Mouse (Mus musculus) CH12.LX (cell line): ENCODE data around the gene Plxna2. TPM values are rescaled to one million over a fixed set of nuclear protein-coding genes. Genes with fewer than 3 reads are reported as not detected.

Experiments
- DNase-seq: peaks from one replicate; pipeline ENCODE4 v3.0.0-alpha.2; 2013; ENCODE audit errors: extremely low read depth
- H3K27ac ChIP-seq: 2 replicates; pipeline ENCODE4 v1.5.1; 2012; ENCODE audit warnings: low read depth, mild to moderate bottlenecking, control low read depth, moderate library complexity; ENCODE audit not compliant: insufficient read depth
- H3K27me3 ChIP-seq: replicated peaks from 2 replicates; pipeline ENCODE3; 2012; ENCODE audit warnings: inconsistent platforms
- H3K36me3 ChIP-seq, 2 experiments: replicated peaks in 1 of 2; 2 replicates each; pipeline versions ENCODE3 to v1.6.1; 2012; ENCODE audit warnings: inconsistent platforms in 1 of 2, low read length in 1 of 2, mild to moderate bottlenecking in 1 of 2, mixed read lengths in 1 of 2, moderate library complexity in 1 of 2; ENCODE audit not compliant: control insufficient read depth in 1 of 2, insufficient read depth in 1 of 2
- H3K4me1 ChIP-seq, 2 experiments: 2 replicates each; pipeline ENCODE4 v1.6.1; 2012; ENCODE audit warnings: inconsistent platforms in 1 of 2, moderate library complexity in 1 of 2; ENCODE audit not compliant: insufficient read depth in 2 of 2, control insufficient read depth in 1 of 2
- H3K4me2 ChIP-seq: 2 replicates; pipeline ENCODE4 v1.6.1; 2012; ENCODE audit warnings: low read depth, mild to moderate bottlenecking, control low read depth; ENCODE audit not compliant: poor library complexity, insufficient read depth, severe bottlenecking
- H3K4me3 ChIP-seq, 3 experiments: fragments of 150-350 bp in 1 of 3; sonication (generic) in 1 of 3; replicated peaks in 1 of 3; 2 replicates each; pipeline versions ENCODE3 to v1.5.1; 2011 to 2012; ENCODE audit warnings: low read depth in 2 of 3, low read length in 2 of 3, mild to moderate bottlenecking in 2 of 3, moderate library complexity in 2 of 3, control low read depth in 1 of 3, improper control_type of control experiment in 1 of 3, inconsistent platforms in 1 of 3, mixed read lengths in 1 of 3; ENCODE audit not compliant: poor library complexity in 1 of 3
- H3K79me2 ChIP-seq: replicated peaks from 2 replicates; pipeline ENCODE4 v1.6.1; 2012; ENCODE audit warnings: mild to moderate bottlenecking, moderate library complexity; ENCODE audit not compliant: control insufficient read depth, poor library complexity, insufficient read depth, severe bottlenecking; ENCODE audit errors: extremely low read depth
- H3K9ac ChIP-seq: 2 replicates; pipeline ENCODE4 v1.6.1; 2012; ENCODE audit warnings: low read depth, mild to moderate bottlenecking, control low read depth, moderate library complexity; ENCODE audit not compliant: insufficient read depth
- H3K9me3 ChIP-seq: replicated peaks from 2 replicates; pipeline ENCODE3; 2012; ENCODE audit warnings: low read length, inconsistent platforms, mixed read lengths
- EP300 ChIP-seq: IDR thresholded peaks from 2 replicates; pipeline ENCODE4 v1.6.1; 2011; ENCODE audit warnings: low read length, improper control_type of control experiment
- ETS1 ChIP-seq: conservative IDR thresholded peaks from 2 replicates; pipeline ENCODE4 v1.6.1; 2012; ENCODE audit warnings: low read depth, mild to moderate bottlenecking, inconsistent platforms, low read length, improper control_type of control experiment, moderate library complexity
- GABPA ChIP-seq: IDR thresholded peaks from 2 replicates; pipeline ENCODE4 v1.6.1; 2012; ENCODE audit warnings: low read depth, low read length, improper control_type of control experiment, inconsistent platforms; ENCODE audit not compliant: insufficient replicate concordance
- HCFC1 ChIP-seq: IDR thresholded peaks from 2 replicates; pipeline ENCODE4 v1.6.1; 2012; ENCODE audit warnings: low read depth, mild to moderate bottlenecking, inconsistent platforms, low read length, improper control_type of control experiment
- IRF4 ChIP-seq: IDR thresholded peaks from 2 replicates; pipeline ENCODE4 v1.6.1; 2014; ENCODE audit warnings: low read depth, mild to moderate bottlenecking, inconsistent platforms, low read length, improper control_type of control experiment
- JUN ChIP-seq: IDR thresholded peaks from 2 replicates; pipeline ENCODE4 v1.6.1; 2011; ENCODE audit warnings: low read depth, mild to moderate bottlenecking, low read length, improper control_type of control experiment, moderate library complexity; ENCODE audit not compliant: insufficient read depth
- JUND ChIP-seq: conservative IDR thresholded peaks from 2 replicates; pipeline ENCODE4 v1.6.1; 2011; ENCODE audit warnings: low read depth, low read length, improper control_type of control experiment
- KAT2A ChIP-seq: IDR thresholded peaks from 2 replicates; pipeline ENCODE4 v1.6.1; 2012; ENCODE audit warnings: low read length, improper control_type of control experiment, inconsistent platforms; ENCODE audit not compliant: insufficient replicate concordance
- MAX ChIP-seq: IDR thresholded peaks from 2 replicates; pipeline ENCODE4 v1.6.1; 2011; ENCODE audit warnings: low read length, improper control_type of control experiment
- MEF2A ChIP-seq: IDR thresholded peaks from 2 replicates; pipeline ENCODE4 v1.6.1; 2014; ENCODE audit warnings: low read depth, mild to moderate bottlenecking, inconsistent platforms, low read length, improper control_type of control experiment, borderline replicate concordance
- NRF1 ChIP-seq: IDR thresholded peaks from 2 replicates; pipeline ENCODE4 v1.6.1; 2014; ENCODE audit warnings: low read depth, mild to moderate bottlenecking, inconsistent platforms, low read length, improper control_type of control experiment, moderate library complexity
- PAX5 ChIP-seq: IDR thresholded peaks from 2 replicates; pipeline ENCODE4 v1.6.1; 2012; ENCODE audit warnings: low read length, inconsistent platforms, mixed read lengths
- POLR2A ChIP-seq: IDR thresholded peaks from 2 replicates; pipeline ENCODE4 v1.6.1; 2011; ENCODE audit warnings: low read depth, mild to moderate bottlenecking, improper control_type of control experiment, low read length
- RAD21 ChIP-seq: IDR thresholded peaks from 2 replicates; pipeline ENCODE4 v1.6.1; 2011; ENCODE audit warnings: low read depth, mild to moderate bottlenecking, low read length, improper control_type of control experiment, moderate library complexity
- TBP ChIP-seq: conservative IDR thresholded peaks from 2 replicates; pipeline ENCODE4 v1.6.1; 2011; ENCODE audit warnings: low read depth, low read length, improper control_type of control experiment
- USF2 ChIP-seq: conservative IDR thresholded peaks from 2 replicates; pipeline ENCODE4 v1.6.1; 2011; ENCODE audit warnings: low read depth, low read length, improper control_type of control experiment
- ZKSCAN1 ChIP-seq: IDR thresholded peaks from 2 replicates; pipeline ENCODE4 v1.6.1; 2012; ENCODE audit warnings: low read depth, inconsistent platforms, low read length, improper control_type of control experiment, borderline replicate concordance
- ZMIZ1 ChIP-seq: IDR thresholded peaks from 2 replicates; pipeline ENCODE4 v1.6.1; 2012; ENCODE audit warnings: low read depth, mild to moderate bottlenecking, inconsistent platforms, low read length, improper control_type of control experiment
- dilution Hi-C: fragments of 300-500 bp; cut with MboI; formaldehyde crosslinking; loops from 2 replicates; pipeline ENCODE4 v1.14.3; 2020; ENCODE audit warnings: low sequenced_read_pairs; ENCODE audit not compliant: extremely low pct_unique_long_range_greater_than_20kb, extremely low pct_ligation_motif_present
- in situ Hi-C: fragments of 300-500 bp; cut with MboI; formaldehyde crosslinking; loops from 3 replicates; pipeline ENCODE4 v1.14.3; 2019; ENCODE audit warnings: low sequenced_read_pairs, low pct_ligation_motif_present, low pct_unique_long_range_greater_than_20kb, mixed read lengths
- polyA plus RNA-seq: library from polyadenylated mRNA; unstranded; fragments of >175 nt; gene quantifications from 2 replicates; pipeline ENCODE4 v1.2.1, GENCODE M21; 2012; ENCODE audit warnings: low read depth; ENCODE audit not compliant: insufficient read length
- total RNA-seq, 2 experiments: library from RNA; depleted of rRNA; stranded (reverse); fragments of 300-350 nt in 1 of 2; fragments of >200 nt in 1 of 2; gene quantifications; 2 replicates each; pipeline ENCODE4 v1.2.3; 2012 to 2014

Gene Plxna2
- total and polyA plus RNA-seq, 3 experiments, result 0.04 to 0.05 (median 0.04) TPM

- TF ChIP-seq JUND (no peak), ETS1 (no peak), MEF2A (no peak), KAT2A (no peak), POLR2A (no peak)
- no peak for DNase-seq
- no peaks in the 10 kb centered on the region for H3K36me3 ChIP-seq
- no peaks in the 10 kb centered on the region; a peak in 1 of 4 replicates for H3K4me1 ChIP-seq
- H3K9ac ChIP-seq, result no peak overlapping the region
- no peak overlapping the region for H3K4me2 ChIP-seq
- H3K27me3 ChIP-seq, result no peaks in the 10 kb centered on the region
- dilution Hi-C loops, result no loop called here
- H3K27ac ChIP-seq, result no peak overlapping the region
- no peaks in the 10 kb centered on the region for H3K79me2 ChIP-seq
- H3K4me3 ChIP-seq, result no peak overlapping the region
- H3K9me3 ChIP-seq, result no peaks in the 10 kb centered on the region
- in situ Hi-C loops, result no loop called here
These were observed 94.4 kb downstream of the Plxna2 start for GRCm38 (mm10) chr1:194712373-194712772.

DNA sequence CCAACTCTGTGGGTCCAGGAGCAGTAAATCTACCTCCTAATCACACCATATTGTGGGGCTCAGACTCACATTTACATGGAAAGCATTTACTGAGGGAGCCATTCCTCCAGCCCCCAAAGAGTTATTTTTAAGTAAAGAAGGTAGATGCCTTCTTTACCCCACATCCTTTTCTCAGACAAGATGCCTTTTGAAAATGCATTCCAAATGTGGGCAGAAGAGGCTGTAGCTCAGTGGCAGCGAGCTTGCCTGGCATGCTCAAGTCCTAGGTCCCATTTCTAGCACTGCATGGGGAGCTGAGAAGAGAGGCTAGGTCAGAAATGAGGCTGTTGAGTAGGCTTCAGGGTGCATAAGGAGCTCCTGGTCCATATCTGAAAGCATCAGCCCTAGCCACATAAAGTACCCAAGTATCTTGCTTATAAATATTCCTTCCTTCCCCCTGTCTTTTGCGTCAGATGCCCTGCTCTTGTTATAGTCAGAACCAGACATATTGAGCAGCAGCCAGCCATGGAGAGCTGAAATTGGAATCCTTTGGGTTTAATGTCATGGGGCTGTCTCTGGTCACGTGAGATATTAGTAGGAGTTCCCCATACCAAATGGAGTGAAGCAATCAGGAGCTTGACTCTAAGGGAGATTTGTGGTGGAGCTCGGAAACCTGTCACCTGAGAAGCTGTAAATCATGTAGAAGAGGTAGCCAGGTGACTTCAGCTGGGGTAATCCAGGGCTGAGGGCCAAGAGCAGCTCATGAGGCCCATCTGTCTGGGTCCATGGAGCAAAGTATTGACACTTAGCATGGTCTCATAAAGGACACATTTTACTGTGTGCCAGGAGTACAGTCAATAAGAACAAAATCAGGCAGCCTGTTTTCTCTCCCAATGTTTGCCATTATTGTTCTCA lies 96.4 kb downstream of the Plxna2 start:
- Histone ChIP-seq H3K9me3 (no peaks in the 10 kb centered on the region), H3K27ac (no peak overlapping the region), H3K4me1 (no peaks in the 10 kb centered on the region; a peak in 1 of 4 replicates), H3K36me3 (no peaks in the 10 kb centered on the region), H3K4me2 (no peak overlapping the region), H3K79me2 (no peaks in the 10 kb centered on the region), H3K9ac (no peak overlapping the region), H3K4me3 (no peak overlapping the region), H3K27me3 (no peaks in the 10 kb centered on the region)
- no peak for DNase-seq
- in situ Hi-C loops, result no loop called here
- dilution Hi-C loops, result no loop called here
- TF ChIP-seq NRF1 (no peak), ZKSCAN1 (no peak), HCFC1 (no peak), JUND (no peak), EP300 (no peak), PAX5 (no peak), RAD21 (no peak), IRF4 (no peak), ZMIZ1 (no peak), ETS1 (no peak), USF2 (no peak), TBP (no peak), MEF2A (no peak), MAX (no peak), JUN (no peak), GABPA (no peak)
